Mouse (Mus musculus): ENCODE measurements around the gene Cabp5. TPM values are rescaled to one million over a fixed set of nuclear protein-coding genes. Genes with fewer than 3 reads are reported as not detected.
"Not testable (repeated sequence)": the region's sequence is repeated elsewhere in the genome, so short reads cannot be mapped to it uniquely, and the experiment has no call there.

Cabp5 gene
- polyA plus RNA-seq (2012; rRNA removed) (0.03 and 0.06 TPM in 2 replicates), polyA plus RNA-seq (2014; fragmentation: Nextera tagmentation; extraction: Ambion mirVana) (not detected in 2 replicates)

DNA sequence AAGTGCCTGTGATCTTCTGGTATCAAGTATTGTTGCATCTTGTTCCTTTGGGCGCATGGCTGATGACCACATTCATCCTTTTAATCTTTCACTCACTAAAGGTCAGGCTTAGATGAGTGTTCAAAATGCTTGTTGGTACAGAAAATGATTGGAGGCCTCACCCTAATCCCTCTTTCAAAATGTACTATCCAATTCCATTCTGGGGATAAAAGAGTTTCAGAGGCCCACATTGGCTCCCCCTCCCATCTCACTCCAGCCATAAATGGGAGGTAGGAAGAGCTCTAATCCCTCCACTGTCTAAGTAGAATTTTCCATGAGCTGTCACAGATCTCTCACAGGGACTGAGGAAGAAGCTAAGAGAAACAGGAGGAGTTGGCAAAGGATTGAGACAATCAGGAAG is at the start of gene Cabp5:
TSS of gene Cabp5 (plus strand) at position 301 of the 400 bp plus-strand sequence.
- H3K36me3 ChIP-seq (replicated peaks; ENCODE audit: control insufficient read depth, insufficient read depth, low read depth): no peaks in the 10 kb centered on the region
- 72% methylated on average over 1 of the region's 1 CpGs for WGBS (ENCODE audit: insufficient replicate concordance)
- no peak for TF ChIP-seq EP300 (IDR thresholded peaks at IDR 0.05; ENCODE audit: low read depth)
- TF ChIP-seq CTCF (IDR thresholded peaks at IDR 0.05; ENCODE audit: low read depth): no peak

DNA sequence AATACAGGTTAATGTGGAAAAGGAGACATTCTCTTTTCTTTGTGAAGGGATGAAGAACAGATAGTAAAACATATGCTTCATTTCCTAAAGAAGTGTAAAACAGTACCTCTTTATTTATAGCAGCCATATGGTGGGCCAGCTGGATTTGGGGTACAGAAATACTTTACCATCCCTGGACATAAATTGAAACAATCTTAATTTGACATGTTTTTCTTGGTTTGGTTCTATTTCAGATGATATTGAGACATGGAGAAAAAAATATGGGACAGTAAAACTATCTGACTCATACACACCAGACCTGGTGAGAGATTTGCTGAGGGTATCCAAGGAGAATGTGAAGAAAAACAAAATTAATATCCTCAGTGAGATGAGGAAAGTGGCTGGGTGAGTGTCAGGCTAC is 42.0 kb upstream of the Cabp5 start:
- DNase-seq (ENCODE audit: low read depth in 3 of 3, low spot score in 3 of 3) (no peak), ATAC-seq (ENCODE audit: insufficient read depth) (no peak)
- Histone ChIP-seq H3K27ac (no peak overlapping the region), H3K4me3 (ENCODE audit: insufficient read depth in 1 of 2, low read depth in 2 of 2, low read length in 2 of 2) (no peak overlapping the region), H3K27me3 (ENCODE audit: control insufficient read depth, insufficient read depth, low read length) (no peaks in the 10 kb centered on the region), H3K9ac (replicated peaks) (no peak overlapping the region), H3K4me2 (ENCODE audit: low read depth) (no peak overlapping the region), H3K9me3 (ENCODE audit: control insufficient read depth, low read length) (no peaks in the 10 kb centered on the region), H3K4me1 (replicated peaks; ENCODE audit: control insufficient read depth in 2 of 2, insufficient read depth in 2 of 2, low read length in 1 of 2) (no peaks in the 10 kb centered on the region), H3K36me3 (replicated peaks; ENCODE audit: control insufficient read depth, insufficient read depth, low read depth) (peaks cover 30% of the 10 kb centered on the region)
- TF ChIP-seq CTCF (IDR thresholded peaks at IDR 0.05; ENCODE audit: low read depth) (no peak), EP300 (IDR thresholded peaks at IDR 0.05; ENCODE audit: low read depth) (no peak)

More for the DNA sequence above, at the start of gene Cabp5:
- Histone ChIP-seq H3K9ac (replicated peaks) (no peak within 1 kb of the TSS), H3K27me3 (ENCODE audit: control insufficient read depth, insufficient read depth, low read length) (no peaks in the 10 kb centered on the region), H3K4me1 (replicated peaks; ENCODE audit: control insufficient read depth in 2 of 2, insufficient read depth in 2 of 2, low read length in 1 of 2) (no peaks in the 10 kb centered on the region), H3K27ac (no peak within 1 kb of the TSS), H3K4me2 (ENCODE audit: low read depth) (no peak within 1 kb of the TSS), H3K4me3 (ENCODE audit: insufficient read depth in 1 of 2, low read depth in 2 of 2, low read length in 2 of 2) (no peak within 1 kb of the TSS), H3K9me3 (ENCODE audit: control insufficient read depth, low read length) (no peaks in the 10 kb centered on the region)
- ATAC-seq (ENCODE audit: insufficient read depth): no peak
- DNase-seq (ENCODE audit: low read depth in 3 of 3, low spot score in 3 of 3): no peak

DNA sequence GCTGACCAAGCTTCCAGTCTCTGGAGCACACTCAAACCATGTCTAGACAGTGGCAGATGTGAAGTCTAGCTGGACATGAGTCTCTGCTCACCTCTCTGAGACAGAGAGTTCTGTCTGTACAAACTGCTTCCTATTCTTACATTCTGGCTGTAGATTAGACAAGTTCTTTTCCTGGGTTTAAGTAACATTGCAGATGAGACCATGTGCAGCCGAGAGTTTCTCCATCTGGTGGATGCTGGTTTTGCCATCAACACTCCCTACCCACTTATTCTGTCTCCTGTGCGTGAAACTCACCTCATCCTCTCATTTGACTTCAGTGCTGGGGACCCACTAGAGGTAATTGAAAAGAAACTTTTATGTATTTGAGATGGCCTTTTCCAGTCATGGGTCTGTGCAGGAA is 17.3 kb upstream of the Cabp5 start:
- Histone ChIP-seq H3K27ac (no peak overlapping the region), H3K27me3 (ENCODE audit: control insufficient read depth, insufficient read depth, low read length) (no peaks in the 10 kb centered on the region), H3K4me1 (replicated peaks; ENCODE audit: control insufficient read depth in 2 of 2, insufficient read depth in 2 of 2, low read length in 1 of 2) (no peaks in the 10 kb centered on the region), H3K36me3 (replicated peaks; ENCODE audit: control insufficient read depth, insufficient read depth, low read depth) (no peaks in the 10 kb centered on the region), H3K4me2 (ENCODE audit: low read depth) (no peak overlapping the region), H3K9me3 (ENCODE audit: control insufficient read depth, low read length) (no peaks in the 10 kb centered on the region), H3K9ac (replicated peaks) (no peak overlapping the region), H3K4me3 (ENCODE audit: insufficient read depth in 1 of 2, low read depth in 2 of 2, low read length in 2 of 2) (no peak overlapping the region)
- DNase-seq (ENCODE audit: low read depth in 3 of 3, low spot score in 3 of 3) (no peak), ATAC-seq (ENCODE audit: insufficient read depth) (no peak)
- TF ChIP-seq CTCF (IDR thresholded peaks at IDR 0.05; ENCODE audit: low read depth): no peak
- 58% methylated on average over 2 of the region's 2 CpGs for WGBS (ENCODE audit: insufficient replicate concordance)

DNA sequence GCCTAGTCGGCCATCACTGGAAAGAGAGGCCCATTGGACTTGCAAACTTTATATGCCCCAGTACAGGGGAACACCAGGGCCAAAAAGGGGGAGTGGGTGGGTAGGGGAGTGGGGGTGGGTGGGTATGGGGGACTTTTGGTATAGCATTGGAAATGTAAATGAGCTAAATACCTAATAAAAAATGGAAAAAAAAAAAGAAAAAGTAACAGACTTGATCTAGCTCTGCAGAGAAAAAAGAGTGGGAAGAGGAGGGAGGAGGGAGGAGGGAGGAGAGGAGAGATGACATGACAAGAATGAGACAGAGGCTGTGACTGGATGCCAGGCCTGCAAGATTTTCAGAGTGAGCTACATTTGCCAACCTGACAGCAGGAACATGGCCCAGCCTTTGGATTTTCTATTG is 52.6 kb downstream of the Cabp5 start, which contains the start of gene Bsph1:
TSS of gene Bsph1 (plus strand) at position 301 of the 400 bp plus-strand sequence.
- not testable (repeated sequence) for H3K27me3 ChIP-seq (ENCODE audit: control insufficient read depth, insufficient read depth, low read length); H3K36me3 ChIP-seq (replicated peaks; ENCODE audit: control insufficient read depth, insufficient read depth, low read depth); H3K4me3 ChIP-seq (ENCODE audit: insufficient read depth in 1 of 2, low read depth in 2 of 2, low read length in 2 of 2); DNase-seq (ENCODE audit: low read depth in 3 of 3, low spot score in 3 of 3); H3K4me2 ChIP-seq (ENCODE audit: low read depth); H3K27ac ChIP-seq; H3K9me3 ChIP-seq (ENCODE audit: control insufficient read depth, low read length); ATAC-seq (ENCODE audit: insufficient read depth); H3K4me1 ChIP-seq (replicated peaks; ENCODE audit: control insufficient read depth in 2 of 2, insufficient read depth in 2 of 2, low read length in 1 of 2); H3K9ac ChIP-seq (replicated peaks)
- WGBS (ENCODE audit: insufficient replicate concordance): 45% methylated on average over 1 of the region's 1 CpGs

Other genes starting within 250 kb of the Cabp5 start
- not detected in 2 replicates for gene Vmn1r88, start 238.6 kb upstream of the Cabp5 start, polyA plus RNA-seq (2012; rRNA removed)
- gene Vmn1r88, start 238.6 kb upstream of the Cabp5 start, polyA plus RNA-seq (2014; fragmentation: Nextera tagmentation; extraction: Ambion mirVana): 0.03 TPM in 1 of 2 replicates, not detected in the other
- not detected in 2 replicates for gene Vmn1r89, start 185.1 kb upstream of the Cabp5 start, polyA plus RNA-seq (2012; rRNA removed)
- gene Vmn1r89, start 185.1 kb upstream of the Cabp5 start, polyA plus RNA-seq (2014; fragmentation: Nextera tagmentation; extraction: Ambion mirVana): not detected in 2 replicates
- 46.1 and 70.0 TPM in 2 replicates for gene Lig1, start 120.8 kb upstream of the Cabp5 start, polyA plus RNA-seq (2012; rRNA removed)
- gene Lig1, start 120.8 kb upstream of the Cabp5 start, polyA plus RNA-seq (2014; fragmentation: Nextera tagmentation; extraction: Ambion mirVana): 117 and 133 TPM in 2 replicates
- 1.2 and 1.8 TPM in 2 replicates for gene Zswim9, start 119.4 kb upstream of the Cabp5 start, polyA plus RNA-seq (2012; rRNA removed)
- 1.7 and 2.4 TPM in 2 replicates for gene Zswim9, start 119.4 kb upstream of the Cabp5 start, polyA plus RNA-seq (2014; fragmentation: Nextera tagmentation; extraction: Ambion mirVana)
- 1.6 and 1.8 TPM in 2 replicates for gene Pla2g4c, start 73.5 kb upstream of the Cabp5 start, polyA plus RNA-seq (2012; rRNA removed)
- 1.4 and 1.7 TPM in 2 replicates for gene Pla2g4c, start 73.5 kb upstream of the Cabp5 start, polyA plus RNA-seq (2014; fragmentation: Nextera tagmentation; extraction: Ambion mirVana)
- not detected in 2 replicates for gene Bsph1, start 52.7 kb downstream of the Cabp5 start, polyA plus RNA-seq (2012; rRNA removed)
- gene Bsph1, start 52.7 kb downstream of the Cabp5 start, polyA plus RNA-seq (2014; fragmentation: Nextera tagmentation; extraction: Ambion mirVana): not detected in 2 replicates
- not detected in 2 replicates for gene Bsph2, start 172.9 kb downstream of the Cabp5 start, polyA plus RNA-seq (2012; rRNA removed)
- gene Bsph2, start 172.9 kb downstream of the Cabp5 start, polyA plus RNA-seq (2014; fragmentation: Nextera tagmentation; extraction: Ambion mirVana): not detected in 2 replicates
- not detected in 2 replicates for gene Sult2a5, start 225.8 kb downstream of the Cabp5 start, polyA plus RNA-seq (2012; rRNA removed)
- gene Sult2a5, start 225.8 kb downstream of the Cabp5 start, polyA plus RNA-seq (2014; fragmentation: Nextera tagmentation; extraction: Ambion mirVana): not detected in 2 replicates